Mouse (Mus musculus) midbrain, postnatal 0 days (tissue): ENCODE results near the gene Irgm1. TPM values are rescaled to one million over a fixed set of nuclear protein-coding genes. Genes with fewer than 3 reads are reported as not detected.

Experiments used
- ATAC-seq: fragments of 200-750 bp; cut with Nextera tagmentation; 2 replicates; pipeline ENCODE4 v1.8.0; 2017; ENCODE audit warnings: moderate number of reproducible peaks, mild to moderate bottlenecking, moderate TSS enrichment, moderate library complexity; ENCODE audit not compliant: low FRiP score
- DNase-seq: peaks from one replicate; pipeline ENCODE4 v3.0.0-alpha.2; 2015; ENCODE audit warnings: low spot score
- H3K27ac ChIP-seq: fragments of 300-500 bp; sonication (generic); 2 replicates; pipeline ENCODE4 v1.5.1; 2014; ENCODE audit warnings: low read depth, mild to moderate bottlenecking, low read length, mixed read lengths
- H3K27me3 ChIP-seq: fragments of 300-500 bp; sonication (generic); 2 replicates; pipeline ENCODE4 v1.6.1; 2014; ENCODE audit warnings: low read length, control low read depth, mixed read lengths; ENCODE audit not compliant: insufficient read depth
- H3K36me3 ChIP-seq: fragments of 300-500 bp; sonication (generic); 2 replicates; pipeline ENCODE4 v1.6.1; 2014; ENCODE audit warnings: low read length, control low read depth, mixed read lengths; ENCODE audit not compliant: insufficient read depth
- H3K4me1 ChIP-seq: fragments of 300-500 bp; sonication (generic); 2 replicates; pipeline ENCODE4 v1.6.1; 2014; ENCODE audit warnings: mild to moderate bottlenecking, control low read depth, antibody characterized with exemption, low read length, mixed read lengths; ENCODE audit not compliant: insufficient read depth
- H3K4me2 ChIP-seq: fragments of 300-500 bp; sonication (generic); 2 replicates; pipeline ENCODE4 v1.6.1; 2014; ENCODE audit warnings: low read depth, mild to moderate bottlenecking, low read length, mixed read lengths; ENCODE audit not compliant: poor library complexity, severe bottlenecking
- H3K4me3 ChIP-seq: fragments of 300-500 bp; sonication (generic); 2 replicates; pipeline ENCODE4 v1.5.1; 2014; ENCODE audit warnings: low read depth, mild to moderate bottlenecking, low read length, moderate library complexity
- H3K9ac ChIP-seq: fragments of 300-500 bp; sonication (generic); replicated peaks from 2 replicates; pipeline ENCODE4 v1.6.1; 2014; ENCODE audit warnings: mild to moderate bottlenecking, low read length, moderate library complexity, mixed read lengths; ENCODE audit not compliant: poor library complexity, severe bottlenecking
- H3K9me3 ChIP-seq: fragments of 300-500 bp; sonication (generic); 2 replicates; pipeline ENCODE4 v1.6.1; 2016; ENCODE audit warnings: low read length, control low read depth
- CTCF ChIP-seq: IDR thresholded peaks from 2 replicates; pipeline ENCODE4 v1.5.1; 2016; ENCODE audit warnings: antibody characterized with exemption, mild to moderate bottlenecking
- WGBS: fragments of 180-500 bp; shearing (Covaris S2); extraction: QIAGEN DNeasy Blood & Tissue Kit; methylation state at CpG from one replicate; pipeline ENCODE4 v1.1.7; 2014; 5-methylcytosine and 5-hydroxymethylcytosine counted together
- polyA plus RNA-seq: library from polyadenylated mRNA; unstranded; fragments of >200 nt; fragmentation: Nextera tagmentation; extraction: Ambion mirVana; gene quantifications from 2 replicates; pipeline ENCODE4 v1.2.1, GENCODE M21; 2015
- total RNA-seq: library from RNA; depleted of rRNA; stranded (reverse); fragments of >200 nt; gene quantifications from 2 replicates; pipeline ENCODE4 v1.2.3, GENCODE M21; 2014

Irgm1 gene
- total and polyA plus RNA-seq, 2 experiments from 2014 or later, result 4.9 to 6.2 TPM

DNA sequence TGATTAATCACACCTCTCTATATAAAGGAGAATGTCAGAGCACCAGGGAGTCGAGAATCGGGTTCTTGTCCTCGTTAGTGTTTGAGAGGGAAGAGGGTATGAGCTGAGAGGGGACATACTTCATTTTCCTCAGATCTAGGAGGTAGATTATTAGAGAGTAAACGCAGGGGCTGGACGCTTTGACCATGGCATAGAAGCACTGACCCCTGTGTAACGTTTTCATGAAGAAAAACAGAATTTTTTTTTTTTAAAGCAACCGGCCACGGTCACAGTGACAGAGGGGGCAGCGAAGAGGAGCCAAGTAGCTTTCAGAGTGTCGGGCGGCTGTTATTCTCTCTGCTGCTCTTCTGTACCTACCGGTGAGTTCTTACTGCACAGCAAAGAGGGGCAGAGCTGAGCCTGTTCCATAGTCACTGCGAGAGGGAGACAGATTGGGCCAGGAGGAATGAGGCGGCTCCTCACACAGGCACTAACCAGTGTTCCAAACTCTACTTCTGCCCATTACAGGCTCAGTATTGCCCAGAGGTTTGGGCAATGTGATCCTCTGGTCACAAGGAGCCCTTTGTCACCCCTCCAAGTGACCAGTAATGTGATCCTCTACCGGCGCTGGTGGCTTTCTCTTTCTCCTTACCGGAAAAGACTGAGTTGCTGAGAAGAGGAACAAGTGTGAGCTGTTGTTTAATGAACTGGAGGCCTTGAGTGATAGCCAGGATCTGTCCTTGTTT is 496 bp upstream of the Irgm1 start:
- Histone ChIP-seq H3K4me2 (peak overlapping the region; percentile 71), H3K36me3 (no peaks in the 10 kb centered on the region), H3K4me1 (no peaks in the 10 kb centered on the region), H3K9ac (peak overlapping the region; percentile 39; the same call in 1 of the 2 replicates), H3K9me3 (no peaks in the 10 kb centered on the region), H3K27ac (no peak overlapping the region; the same call in 1 of the 2 replicates), H3K27me3 (peaks cover 6% of the 10 kb centered on the region; the same call in 1 of the 2 replicates), H3K4me3 (peak overlapping the region; percentile 42)
- DNase-seq (peak; percentile 37), ATAC-seq (peak; percentile 49; the same call in 1 of the 2 replicates)
- TF ChIP-seq CTCF, result no peak; the same call in 1 of the 2 replicates
- WGBS, result 12% methylated on average over 17 of the region's 17 CpGs

DNA sequence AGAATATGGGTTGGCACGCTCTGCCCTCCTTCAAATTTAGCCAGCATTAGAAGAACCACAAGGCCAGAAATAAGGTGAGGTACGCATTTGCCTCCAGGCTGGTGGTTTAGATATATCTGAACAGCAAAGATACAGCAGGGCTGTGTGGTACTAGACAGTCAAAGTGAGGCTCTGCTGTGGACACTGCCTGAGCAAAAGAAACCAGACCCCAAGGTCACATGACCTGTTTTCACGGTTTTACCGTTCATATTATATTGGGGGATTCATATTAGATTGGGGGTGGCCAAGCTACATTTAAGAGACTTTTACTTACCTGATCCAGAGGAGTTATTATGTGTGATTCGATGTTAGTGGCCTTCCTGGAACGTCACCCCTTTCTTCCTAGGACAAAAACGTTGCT is 702 bp downstream of the Irgm1 start:
- no peaks in the 10 kb centered on the region for H3K4me1 ChIP-seq
- TF ChIP-seq CTCF, result no peak
- ATAC-seq (no peak), DNase-seq (no peak)
- H3K9me3 ChIP-seq, result no peaks in the 10 kb centered on the region
- H3K4me2 ChIP-seq, result peak overlapping the region; percentile 71
- 35% methylated on average over 7 of the region's 7 CpGs for WGBS
- H3K27ac ChIP-seq, result no peak overlapping the region
- peak overlapping the region; percentile 39 for H3K9ac ChIP-seq
- H3K36me3 ChIP-seq, result no peaks in the 10 kb centered on the region
- peak overlapping the region; percentile 42 for H3K4me3 ChIP-seq
- peaks cover 6% of the 10 kb centered on the region; the same call in 1 of the 2 replicates for H3K27me3 ChIP-seq

GRCm38 (mm10) chr11:48869380-48870110 is 1.9 kb downstream of the Irgm1 start:
- Histone ChIP-seq H3K4me2 (peak overlapping the region; percentile 71), H3K27me3 (peaks cover 6% of the 10 kb centered on the region; the same call in 1 of the 2 replicates), H3K4me1 (no peaks in the 10 kb centered on the region), H3K27ac (no peak overlapping the region), H3K4me3 (0 out of 2 replicates have a peak overlapping the region, but pooled peaks have one; percentile 5), H3K36me3 (no peaks in the 10 kb centered on the region), H3K9me3 (no peaks in the 10 kb centered on the region), H3K9ac (no peak overlapping the region)
- ATAC-seq, result no peak
- WGBS, result 83% methylated on average over 7 of the region's 7 CpGs
- no peak for TF ChIP-seq CTCF
- DNase-seq, result no peak

GRCm38 (mm10) chr11:48866481-48866880 is 5.0 kb downstream of the Irgm1 start:
- Histone ChIP-seq H3K36me3 (no peaks in the 10 kb centered on the region), H3K4me2 (no peak overlapping the region), H3K4me1 (no peaks in the 10 kb centered on the region), H3K9ac (no peak overlapping the region), H3K4me3 (no peak overlapping the region), H3K27ac (no peak overlapping the region), H3K27me3 (no peaks in the 10 kb centered on the region), H3K9me3 (no peaks in the 10 kb centered on the region)
- ATAC-seq, result no peak
- 94% methylated on average over 9 of the region's 9 CpGs for WGBS
- no peak for DNase-seq
- TF ChIP-seq CTCF, result no peak

DNA sequence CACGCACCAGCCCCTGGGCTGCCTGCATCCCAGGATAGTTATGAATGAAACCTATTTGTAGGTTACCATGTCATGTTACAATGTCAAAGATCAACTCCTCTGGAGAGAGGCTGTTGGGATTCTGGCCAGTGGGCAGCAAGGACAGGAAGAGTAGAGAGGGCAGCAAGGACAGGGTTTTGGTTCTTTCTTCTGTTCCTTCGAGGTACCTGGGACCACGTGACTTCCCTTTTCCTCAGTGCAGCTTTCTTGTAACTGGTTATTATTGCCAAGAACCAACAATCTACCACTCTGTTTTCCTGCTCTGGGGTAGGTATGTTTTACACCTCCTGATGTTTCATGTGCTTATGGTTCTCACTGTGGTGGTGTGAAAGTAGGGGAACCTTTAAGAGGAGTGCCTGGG is 7.7 kb downstream of the Irgm1 start:
- Histone ChIP-seq H3K27me3 (no peaks in the 10 kb centered on the region), H3K4me1 (no peaks in the 10 kb centered on the region), H3K27ac (no peak overlapping the region), H3K4me3 (no peak overlapping the region), H3K4me2 (no peak overlapping the region), H3K9ac (no peak overlapping the region), H3K9me3 (no peaks in the 10 kb centered on the region), H3K36me3 (no peaks in the 10 kb centered on the region)
- TF ChIP-seq CTCF, result no peak
- 86% methylated on average over 3 of the region's 3 CpGs for WGBS
- ATAC-seq (no peak), DNase-seq (no peak)
